Mouse (Mus musculus): Measurements from ENCODE around the gene Ythdc1.
"Not testable (repeated sequence)": the region's sequence is repeated elsewhere in the genome, so short reads cannot be mapped to it uniquely, and the experiment has no call there.

Gene Ythdc1

GRCm38 (mm10) chr5:86803962-86804940, at the start of gene Ythdc1:
Ythdc1 (plus strand) TSS chr5:86804221.
- DNase-seq, result peak; percentile 95 to 97

GRCm38 (mm10) chr5:86769015-86769658, 34.9 kb upstream of the Ythdc1 start:
- no peak for DNase-seq

GRCm38 (mm10) chr5:86771010-86771409, 33.0 kb upstream of the Ythdc1 start:
- no peak for DNase-seq

GRCm38 (mm10) chr5:86776941-86777340, 27.1 kb upstream of the Ythdc1 start:
- DNase-seq, result no peak

DNA sequence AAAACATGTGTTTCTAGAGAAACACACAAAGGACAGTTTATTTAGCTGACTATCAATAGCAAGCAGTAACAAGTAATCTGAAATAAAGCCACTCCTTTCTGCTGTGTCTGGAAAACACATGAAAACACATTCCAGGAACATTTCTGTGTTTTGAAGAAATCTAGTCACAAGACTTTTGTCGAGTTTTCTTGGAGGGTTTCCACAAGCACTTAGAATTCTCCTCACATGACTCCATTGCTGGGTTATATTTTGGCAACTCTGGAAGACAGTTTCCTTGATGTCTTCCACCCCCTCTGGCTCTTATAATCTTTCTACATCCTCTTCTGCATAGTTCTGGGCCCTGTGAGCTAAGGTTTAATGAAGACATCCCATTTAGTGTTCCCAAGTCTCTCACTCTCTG, 25.6 kb upstream of the Ythdc1 start:
- no peak for DNase-seq

DNA sequence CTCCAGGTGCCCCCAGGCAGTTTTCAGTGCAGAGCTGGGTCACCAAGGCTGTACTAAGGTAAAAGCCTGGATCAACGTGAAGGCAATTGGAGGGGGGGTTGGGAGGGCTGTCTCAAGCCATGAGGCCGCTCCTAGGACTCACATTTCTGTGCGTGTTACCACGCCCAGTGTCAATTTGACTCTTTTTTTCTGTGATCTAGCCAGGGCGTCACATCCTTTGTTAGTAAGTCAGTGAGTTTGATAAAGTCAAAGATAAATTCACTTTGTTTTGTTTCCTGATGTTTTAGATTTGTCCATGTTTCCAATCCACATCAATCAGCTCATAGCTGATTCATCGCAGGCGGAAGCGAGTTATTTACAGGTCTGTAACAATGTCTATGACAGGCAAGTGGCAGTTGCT, 21.0 kb upstream of the Ythdc1 start:
- no peak for DNase-seq

DNA sequence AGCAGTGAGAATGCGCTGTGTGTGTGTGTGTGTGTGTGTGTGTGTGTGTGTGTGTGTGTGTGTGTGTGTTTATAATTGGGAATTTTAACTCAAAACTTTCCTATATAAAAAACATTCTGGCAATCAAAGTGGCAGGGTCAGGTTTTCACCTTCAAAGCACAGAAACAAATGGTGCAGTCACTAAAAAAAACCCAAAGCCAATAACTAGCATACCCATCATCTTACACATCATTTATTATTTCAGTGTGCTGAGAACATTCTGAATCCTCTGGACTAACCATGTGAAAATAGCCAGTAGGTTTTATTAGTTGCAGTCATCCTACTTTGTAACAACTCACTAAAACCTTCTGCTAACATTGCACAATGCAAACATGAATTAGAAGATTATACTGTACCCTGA, 19.8 kb upstream of the Ythdc1 start:
- DNase-seq, result no peak

GRCm38 (mm10) chr5:86786798-86787197, 17.2 kb upstream of the Ythdc1 start:
- DNase-seq, result no peak

DNA sequence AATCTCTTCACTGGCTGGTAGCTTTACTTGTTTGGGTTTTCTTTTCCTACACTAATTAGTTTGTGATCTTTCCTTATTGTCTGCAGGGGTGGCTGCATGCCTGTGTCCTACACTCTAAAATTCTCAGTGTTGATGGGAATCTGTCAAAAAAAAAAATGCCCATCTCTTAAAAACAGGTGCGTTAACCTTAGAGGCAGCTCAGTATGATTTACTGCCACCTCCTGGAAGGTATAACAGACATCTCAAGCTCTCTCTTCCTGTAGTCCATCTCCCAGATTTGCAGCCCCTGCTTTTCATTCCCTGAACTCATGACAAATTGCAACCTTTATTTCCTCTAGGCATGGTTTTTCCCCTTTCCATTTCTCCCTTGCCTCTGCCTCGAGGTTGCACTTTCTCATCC, 14.1 kb upstream of the Ythdc1 start:
- no peak for DNase-seq

DNA sequence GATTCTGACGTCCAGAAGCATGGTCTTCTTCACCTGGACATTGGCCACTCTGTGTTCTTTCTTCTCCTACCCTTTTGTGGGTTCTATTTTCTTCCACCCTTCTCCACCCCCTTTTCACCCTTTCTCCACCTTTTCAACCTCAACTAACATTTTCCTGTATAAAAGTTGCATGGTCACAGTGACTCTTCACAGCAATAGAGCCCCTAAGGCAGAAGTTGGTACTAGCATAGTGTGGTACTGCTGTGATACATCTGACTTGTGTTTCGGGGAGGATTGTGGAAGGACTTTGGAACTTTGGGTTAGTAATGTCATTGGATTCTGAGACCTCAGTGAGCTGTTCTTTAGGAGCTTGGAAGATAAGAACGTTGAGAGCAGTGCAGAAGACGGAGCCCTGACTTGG, 11.8 kb upstream of the Ythdc1 start:
- DNase-seq, result no peak

GRCm38 (mm10) chr5:86792807-86793206, 11.2 kb upstream of the Ythdc1 start:
- peak in 1 of 2 experiments; percentile 43 for DNase-seq

GRCm38 (mm10) chr5:86816795-86817194, 12.8 kb downstream of the Ythdc1 start:
- no peak for DNase-seq

DNA sequence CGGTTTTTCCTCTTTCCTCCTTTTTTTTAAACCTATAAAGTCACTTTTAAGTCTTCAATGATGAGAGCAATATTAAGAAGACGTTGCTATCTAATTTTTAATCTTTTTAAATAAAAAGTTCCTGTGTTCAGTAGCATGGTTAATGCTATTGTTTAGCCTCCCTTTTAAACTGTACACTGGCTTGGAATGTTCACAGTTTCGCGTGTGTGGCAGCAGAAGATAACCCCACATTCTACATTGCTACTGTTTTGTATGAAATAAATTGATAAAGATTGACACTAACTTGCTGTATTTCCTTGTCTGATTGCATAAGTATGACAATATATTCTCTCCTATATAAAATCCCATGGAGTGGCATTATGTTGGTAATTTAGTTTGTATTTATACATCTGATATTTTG, 32.4 kb downstream of the Ythdc1 start:
- not testable (repeated sequence) for DNase-seq

DNA sequence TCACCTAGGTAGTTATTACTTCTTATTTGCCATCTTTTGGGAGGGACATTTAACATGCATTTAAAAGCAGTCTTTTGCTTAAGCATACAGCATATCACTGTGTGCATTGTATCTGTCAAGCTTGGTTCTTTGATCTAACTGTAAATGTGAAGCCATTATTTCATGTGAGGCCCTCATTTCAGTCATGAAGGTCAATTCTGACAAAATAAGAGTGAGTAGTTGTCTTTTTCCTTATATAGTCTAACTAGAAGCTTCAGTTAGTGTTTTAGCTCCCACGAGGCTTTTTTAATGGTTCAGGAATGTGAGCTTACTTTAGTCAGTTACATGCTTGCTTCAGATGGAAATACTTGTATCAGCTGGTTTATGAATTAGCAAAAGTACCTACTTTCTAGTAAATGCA, 34.1 kb downstream of the Ythdc1 start:
- DNase-seq, result no peak

DNA sequence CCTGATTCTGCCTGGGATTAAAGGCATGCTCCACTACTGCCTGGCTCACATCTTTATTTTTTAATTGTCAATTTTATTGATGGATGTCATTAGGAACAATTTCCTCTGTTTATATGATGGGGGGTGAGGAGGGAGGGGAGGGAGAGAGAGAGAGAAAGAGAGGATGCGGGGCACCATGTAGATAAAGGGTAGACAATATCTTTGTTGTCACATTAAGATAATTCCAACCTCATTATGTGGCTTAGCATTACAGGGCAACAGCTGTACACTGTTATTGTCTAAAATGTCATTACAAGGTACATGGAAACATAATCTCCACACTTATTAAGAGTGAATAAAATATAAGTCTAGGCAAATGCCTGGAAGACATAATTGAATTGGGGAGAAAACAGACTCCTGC, 35.5 kb downstream of the Ythdc1 start:
- no peak for DNase-seq

- no peak for DNase-seq
Measured at GRCm38 (mm10) chr5:86840207-86840606, 36.2 kb downstream of the Ythdc1 start.

- not testable (repeated sequence) for DNase-seq
Measured at GRCm38 (mm10) chr5:86841261-86841660, 37.2 kb downstream of the Ythdc1 start.

- DNase-seq, result peak in 1 of 2 experiments; percentile 20
Measured at GRCm38 (mm10) chr5:86850104-86850503, 46.1 kb downstream of the Ythdc1 start.

DNA sequence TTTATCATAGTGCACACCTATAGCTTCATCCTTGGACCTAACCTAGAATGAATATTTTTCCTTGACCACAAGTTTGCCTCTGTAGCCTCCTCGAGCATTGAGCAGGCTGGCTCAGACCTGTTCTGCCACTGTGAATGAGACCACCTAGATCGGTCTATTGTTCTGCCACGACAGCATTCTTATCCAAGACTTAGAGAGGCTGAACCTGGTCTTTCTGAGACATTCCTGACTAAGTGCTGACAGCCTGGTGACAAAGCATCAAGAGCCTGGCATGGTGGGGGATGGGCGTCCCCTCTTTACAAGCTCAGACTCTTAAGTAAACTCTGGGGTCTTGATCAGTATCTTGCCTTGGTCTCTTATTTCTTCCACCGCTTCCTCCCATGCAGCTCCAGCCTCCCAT, 47.6 kb downstream of the Ythdc1 start:
- no peak for DNase-seq

- not testable (repeated sequence) for DNase-seq
Measured at GRCm38 (mm10) chr5:86856505-86856904, 52.5 kb downstream of the Ythdc1 start.

DNA sequence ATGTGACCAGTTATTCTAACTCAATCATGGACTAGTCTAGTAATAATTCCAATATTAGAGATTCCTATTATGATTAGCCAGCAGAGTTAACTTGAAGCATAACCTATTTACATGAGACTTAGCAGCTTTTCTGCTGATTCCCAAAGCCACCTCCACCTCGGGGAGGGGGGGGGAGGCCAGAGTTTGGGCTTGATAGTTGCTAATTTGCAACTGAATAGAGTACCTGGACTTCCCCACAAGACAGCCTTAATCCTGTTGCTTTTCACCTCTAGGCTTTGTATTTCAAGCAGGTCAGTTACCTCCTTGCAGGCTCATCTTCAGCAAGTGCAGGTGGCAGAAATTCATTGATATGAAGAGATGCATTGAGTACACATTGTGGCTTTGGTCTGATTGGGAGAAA, 53.7 kb downstream of the Ythdc1 start:
- DNase-seq, result no peak

- no peak for DNase-seq
Measured at GRCm38 (mm10) chr5:86858336-86858735, 54.3 kb downstream of the Ythdc1 start.

DNA sequence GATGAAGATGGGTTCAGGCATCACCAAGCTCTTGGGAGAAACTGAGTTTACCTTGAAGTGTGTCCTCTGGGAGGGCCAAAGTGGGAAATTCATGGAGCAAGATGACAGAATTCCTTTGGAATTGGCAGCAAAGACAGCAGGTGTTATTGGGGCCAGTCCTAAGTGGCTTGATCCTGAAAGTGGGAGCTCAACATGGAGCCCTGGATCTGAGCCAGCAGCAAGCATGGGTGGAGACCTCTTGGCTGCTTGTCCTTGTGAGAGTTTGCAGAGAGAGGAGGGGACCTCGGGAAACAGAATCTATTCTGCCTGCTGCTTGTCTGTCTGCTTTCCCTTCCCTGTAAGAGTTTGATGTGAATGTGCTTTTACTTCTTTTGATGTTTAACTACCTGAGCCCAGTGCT, 67.9 kb downstream of the Ythdc1 start:
- DNase-seq, result peak in 1 of 2 experiments; percentile 3
